Mouse (Mus musculus): ENCODE results near the gene Per2. TPM values are rescaled to one million over a fixed set of nuclear protein-coding genes. Genes with fewer than 3 reads are reported as not detected.

Per2 gene
- polyA plus RNA-seq, 1 experiment, result 5.6 TPM

DNA sequence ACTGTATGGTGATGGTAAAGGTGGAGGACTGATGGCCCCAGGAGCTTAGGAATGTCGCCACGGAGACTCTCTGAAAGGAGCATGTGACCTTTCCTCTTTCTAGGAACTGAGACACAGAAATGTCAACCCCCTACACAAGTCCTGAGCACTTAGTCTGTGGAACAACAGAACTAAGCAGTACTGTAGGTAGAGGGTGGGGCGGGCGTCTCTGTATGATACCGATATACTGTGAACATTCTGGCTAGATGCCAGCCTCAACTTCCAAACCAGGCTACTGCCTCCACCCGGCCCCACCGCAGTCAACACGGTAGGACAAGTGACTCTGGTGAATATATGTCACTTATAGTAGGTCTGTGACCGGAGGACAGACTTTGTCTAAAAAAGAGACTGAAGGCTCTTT, 5.2 kb downstream of the Per2 start:
- peaks cover 68% of the 10 kb centered on the region for H3K4me1 ChIP-seq (ENCODE audit: control insufficient read depth, insufficient read depth, low read length)

DNA sequence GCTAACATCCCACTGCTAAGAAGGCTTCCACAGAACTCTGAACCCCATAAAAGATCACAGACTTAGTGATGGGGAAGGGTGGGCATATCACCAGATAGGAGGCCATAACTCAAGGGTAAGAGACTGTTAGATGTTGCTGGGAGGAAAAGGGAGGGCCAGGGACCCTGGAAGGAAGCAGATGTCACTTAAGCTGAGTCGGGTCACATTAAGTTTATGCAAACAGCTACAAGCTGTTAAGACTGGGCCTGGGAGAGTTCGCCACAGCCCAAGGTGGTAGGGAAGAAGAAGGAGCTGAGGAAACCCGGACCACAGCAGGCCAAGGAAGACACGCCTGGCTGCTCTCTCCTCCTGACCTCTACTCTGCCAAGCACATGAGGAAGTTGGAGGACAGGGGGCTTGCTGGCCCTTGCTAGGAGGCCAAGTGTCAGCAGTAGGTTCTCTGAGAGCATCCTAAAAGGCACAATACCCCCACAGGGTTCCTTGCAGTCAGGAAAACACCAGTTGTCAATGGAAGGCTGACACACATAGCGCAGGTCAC, 7.5 kb downstream of the Per2 start:
- 0 out of 2 replicates have a peak, but pooled peaks cover 1% of the 10 kb centered on the region for H3K36me3 ChIP-seq (ENCODE audit: control insufficient read depth, insufficient read depth, low read length)
- peak; percentile 58 for DNase-seq
- H3K27me3 ChIP-seq (replicated peaks; ENCODE audit: control insufficient read depth, insufficient read depth, low read length), result no peaks in the 10 kb centered on the region
- WGBS, result 31% methylated on average over 5 of the region's 5 CpGs
- H3K4me1 ChIP-seq (ENCODE audit: control insufficient read depth, insufficient read depth, low read length), result peaks cover 58% of the 10 kb centered on the region
- TF ChIP-seq POLR2A (IDR thresholded peaks at IDR 0.05; ENCODE audit: low read depth, low read length) (no peak), CTCF (conservative IDR thresholded peaks at IDR 0.05; ENCODE audit: insufficient read depth, insufficient read length, low read depth, low read length) (no peak)
- no peak overlapping the region for H3K4me3 ChIP-seq (ENCODE audit: insufficient read depth, low read depth, low read length)
- H3K27ac ChIP-seq (ENCODE audit: insufficient read depth, low read depth, low read length), result peak overlapping the region; percentile 54

More for the DNA sequence above, 5.2 kb downstream of the Per2 start:
- Histone ChIP-seq H3K36me3 (ENCODE audit: control insufficient read depth, insufficient read depth, low read length) (no peaks in the 10 kb centered on the region), H3K27me3 (replicated peaks; ENCODE audit: control insufficient read depth, insufficient read depth, low read length) (no peaks in the 10 kb centered on the region), H3K27ac (ENCODE audit: insufficient read depth, low read depth, low read length) (peak overlapping the region; percentile 18), H3K4me3 (ENCODE audit: insufficient read depth, low read depth, low read length) (no peak overlapping the region)
- TF ChIP-seq CTCF (conservative IDR thresholded peaks at IDR 0.05; ENCODE audit: insufficient read depth, insufficient read length, low read depth, low read length) (no peak), POLR2A (IDR thresholded peaks at IDR 0.05; ENCODE audit: low read depth, low read length) (no peak)
- DNase-seq, result no peak
- WGBS, result 70% methylated on average over 9 of the region's 9 CpGs

GRCm38 (mm10) chr1:91450851-91451250, 8.3 kb downstream of the Per2 start:
- TF ChIP-seq POLR2A (IDR thresholded peaks at IDR 0.05; ENCODE audit: low read depth, low read length) (no peak), CTCF (conservative IDR thresholded peaks at IDR 0.05; ENCODE audit: insufficient read depth, insufficient read length, low read depth, low read length) (no peak)
- 82% methylated on average over 5 of the region's 5 CpGs for WGBS
- Histone ChIP-seq H3K27ac (ENCODE audit: insufficient read depth, low read depth, low read length) (no peak overlapping the region), H3K36me3 (ENCODE audit: control insufficient read depth, insufficient read depth, low read length) (0 out of 2 replicates have a peak, but pooled peaks cover 1% of the 10 kb centered on the region), H3K4me1 (ENCODE audit: control insufficient read depth, insufficient read depth, low read length) (peaks cover 58% of the 10 kb centered on the region), H3K27me3 (replicated peaks; ENCODE audit: control insufficient read depth, insufficient read depth, low read length) (no peaks in the 10 kb centered on the region), H3K4me3 (ENCODE audit: insufficient read depth, low read depth, low read length) (no peak overlapping the region)
- DNase-seq, result no peak

GRCm38 (mm10) chr1:91448688-91449087, 10.4 kb downstream of the Per2 start:
- Histone ChIP-seq H3K4me1 (ENCODE audit: control insufficient read depth, insufficient read depth, low read length) (peaks cover 51% of the 10 kb centered on the region), H3K36me3 (ENCODE audit: control insufficient read depth, insufficient read depth, low read length) (0 out of 2 replicates have a peak, but pooled peaks cover 1% of the 10 kb centered on the region), H3K27ac (ENCODE audit: insufficient read depth, low read depth, low read length) (0 out of 2 replicates have a peak overlapping the region, but pooled peaks have one; percentile 18), H3K4me3 (ENCODE audit: insufficient read depth, low read depth, low read length) (no peak overlapping the region), H3K27me3 (replicated peaks; ENCODE audit: control insufficient read depth, insufficient read depth, low read length) (no peaks in the 10 kb centered on the region)
- 62% methylated on average over 10 of the region's 10 CpGs for WGBS
- TF ChIP-seq POLR2A (IDR thresholded peaks at IDR 0.05; ENCODE audit: low read depth, low read length), result no peak
- TF ChIP-seq CTCF (conservative IDR thresholded peaks at IDR 0.05; ENCODE audit: insufficient read depth, insufficient read length, low read depth, low read length), result no peak
- DNase-seq, result no peak

DNA sequence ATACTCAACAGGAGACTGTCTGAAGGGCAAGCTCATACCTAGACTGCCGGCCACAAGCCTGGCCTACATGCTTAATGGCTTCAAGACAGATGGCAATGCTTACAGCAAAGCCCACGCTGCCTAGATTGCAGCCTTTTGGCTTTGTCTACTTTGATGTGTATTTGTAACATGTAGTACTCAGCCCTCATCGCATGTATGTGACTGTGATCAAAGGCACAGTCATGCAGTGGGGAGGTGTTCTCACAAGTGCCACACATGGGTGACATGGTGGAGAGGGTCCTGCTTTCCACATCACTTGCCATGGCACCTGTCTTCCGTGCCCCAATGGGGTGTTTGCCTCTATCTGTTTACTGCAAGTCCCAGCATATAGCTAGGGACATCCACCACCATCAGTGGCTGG, 12.6 kb downstream of the Per2 start:
- H3K36me3 ChIP-seq (ENCODE audit: control insufficient read depth, insufficient read depth, low read length), result 0 out of 2 replicates have a peak, but pooled peaks cover 1% of the 10 kb centered on the region
- no peak for DNase-seq
- peak overlapping the region; percentile 80 for H3K27ac ChIP-seq (ENCODE audit: insufficient read depth, low read depth, low read length)
- 71% methylated on average over 4 of the region's 4 CpGs for WGBS
- H3K4me3 ChIP-seq (ENCODE audit: insufficient read depth, low read depth, low read length), result no peak overlapping the region
- peaks cover 40% of the 10 kb centered on the region for H3K4me1 ChIP-seq (ENCODE audit: control insufficient read depth, insufficient read depth, low read length)
- no peaks in the 10 kb centered on the region for H3K27me3 ChIP-seq (replicated peaks; ENCODE audit: control insufficient read depth, insufficient read depth, low read length)
- no peak for TF ChIP-seq CTCF (conservative IDR thresholded peaks at IDR 0.05; ENCODE audit: insufficient read depth, insufficient read length, low read depth, low read length)
- TF ChIP-seq POLR2A (IDR thresholded peaks at IDR 0.05; ENCODE audit: low read depth, low read length), result no peak

DNA sequence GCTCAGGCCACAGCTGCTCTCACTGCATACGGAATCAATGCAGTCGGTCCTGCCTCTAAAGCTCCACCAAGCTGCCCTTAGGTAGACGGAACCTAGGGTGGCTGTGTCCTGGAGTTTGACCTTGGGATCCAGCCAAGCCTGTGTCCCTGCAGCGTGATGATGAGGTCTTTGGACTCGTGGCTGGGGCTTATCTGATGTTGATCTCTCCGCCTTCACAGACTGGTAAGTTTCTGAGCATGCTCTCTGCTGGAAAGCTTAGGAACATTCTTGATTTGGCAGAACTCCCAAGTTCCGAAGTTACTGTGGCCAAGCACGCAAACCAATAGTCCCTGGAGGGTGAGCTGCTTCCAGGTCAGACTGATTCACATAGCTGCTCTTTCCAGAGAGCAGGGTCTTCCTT, 13.1 kb downstream of the Per2 start:
- H3K4me3 ChIP-seq (ENCODE audit: insufficient read depth, low read depth, low read length), result no peak overlapping the region
- WGBS, result 12% methylated on average over 8 of the region's 8 CpGs
- DNase-seq, result peak; percentile 98
- TF ChIP-seq CTCF (conservative IDR thresholded peaks at IDR 0.05; ENCODE audit: insufficient read depth, insufficient read length, low read depth, low read length) (0 out of 2 replicates have a peak, but pooled peaks have one; percentile 9), POLR2A (IDR thresholded peaks at IDR 0.05; ENCODE audit: low read depth, low read length) (no peak)
- peaks cover 37% of the 10 kb centered on the region for H3K4me1 ChIP-seq (ENCODE audit: control insufficient read depth, insufficient read depth, low read length)
- 0 out of 2 replicates have a peak, but pooled peaks cover 1% of the 10 kb centered on the region for H3K36me3 ChIP-seq (ENCODE audit: control insufficient read depth, insufficient read depth, low read length)
- H3K27ac ChIP-seq (ENCODE audit: insufficient read depth, low read depth, low read length), result peak overlapping the region; percentile 80
- H3K27me3 ChIP-seq (replicated peaks; ENCODE audit: control insufficient read depth, insufficient read depth, low read length), result no peaks in the 10 kb centered on the region

GRCm38 (mm10) chr1:91444841-91445830, 14.0 kb downstream of the Per2 start:
- Histone ChIP-seq H3K36me3 (ENCODE audit: control insufficient read depth, insufficient read depth, low read length) (0 out of 2 replicates have a peak, but pooled peaks cover 1% of the 10 kb centered on the region), H3K4me3 (ENCODE audit: insufficient read depth, low read depth, low read length) (no peak overlapping the region), H3K27me3 (replicated peaks; ENCODE audit: control insufficient read depth, insufficient read depth, low read length) (no peaks in the 10 kb centered on the region), H3K27ac (ENCODE audit: insufficient read depth, low read depth, low read length) (peak overlapping the region; percentile 62), H3K4me1 (ENCODE audit: control insufficient read depth, insufficient read depth, low read length) (peaks cover 42% of the 10 kb centered on the region)
- WGBS, result 77% methylated on average over 17 of the region's 17 CpGs
- DNase-seq, result no peak
- no peak for TF ChIP-seq CTCF (conservative IDR thresholded peaks at IDR 0.05; ENCODE audit: insufficient read depth, insufficient read length, low read depth, low read length)
- no peak for TF ChIP-seq POLR2A (IDR thresholded peaks at IDR 0.05; ENCODE audit: low read depth, low read length)
